Mouse (Mus musculus) layer of hippocampus, postnatal 14 days (tissue): ENCODE results near the gene Aplf. TPM values are rescaled to one million over a fixed set of nuclear protein-coding genes. Genes with fewer than 3 reads are reported as not detected.
A peak's percentile ranks its signal among the peaks of the same experiment; 100 is the strongest.

Source experiments
- DNase-seq, 2 experiments: peaks; one replicate each; pipeline ENCODE4 v3.0.0; 2021 to 2022; ENCODE audit warnings: low spot score in 2 of 2, mixed read lengths in 1 of 2
- long read RNA-seq, 2 experiments: library from polyadenylated mRNA; stranded (forward); transcript quantifications; one replicate each; pipeline ENCODE4 v2.0.0; 2021
- total RNA-seq, 2 experiments: library from RNA; stranded (reverse); gene quantifications; 2 replicates each; pipeline ENCODE4 v1.2.3; 2021

Gene Aplf
- 1 to 10 TPM; 7.3 to 7.4 TPM for total RNA-seq
- long read RNA-seq, experiment 1, partial matches to known transcripts, result 3 of 3 reads
- long read RNA-seq, experiment 1, other reads (novel, unspliced or antisense), result 0 of 3 reads
- long read RNA-seq, experiment 2, partial matches to known transcripts, result 3 of 3 reads
- long read RNA-seq, experiment 2, other reads (novel, unspliced or antisense), result 0 of 3 reads

DNA sequence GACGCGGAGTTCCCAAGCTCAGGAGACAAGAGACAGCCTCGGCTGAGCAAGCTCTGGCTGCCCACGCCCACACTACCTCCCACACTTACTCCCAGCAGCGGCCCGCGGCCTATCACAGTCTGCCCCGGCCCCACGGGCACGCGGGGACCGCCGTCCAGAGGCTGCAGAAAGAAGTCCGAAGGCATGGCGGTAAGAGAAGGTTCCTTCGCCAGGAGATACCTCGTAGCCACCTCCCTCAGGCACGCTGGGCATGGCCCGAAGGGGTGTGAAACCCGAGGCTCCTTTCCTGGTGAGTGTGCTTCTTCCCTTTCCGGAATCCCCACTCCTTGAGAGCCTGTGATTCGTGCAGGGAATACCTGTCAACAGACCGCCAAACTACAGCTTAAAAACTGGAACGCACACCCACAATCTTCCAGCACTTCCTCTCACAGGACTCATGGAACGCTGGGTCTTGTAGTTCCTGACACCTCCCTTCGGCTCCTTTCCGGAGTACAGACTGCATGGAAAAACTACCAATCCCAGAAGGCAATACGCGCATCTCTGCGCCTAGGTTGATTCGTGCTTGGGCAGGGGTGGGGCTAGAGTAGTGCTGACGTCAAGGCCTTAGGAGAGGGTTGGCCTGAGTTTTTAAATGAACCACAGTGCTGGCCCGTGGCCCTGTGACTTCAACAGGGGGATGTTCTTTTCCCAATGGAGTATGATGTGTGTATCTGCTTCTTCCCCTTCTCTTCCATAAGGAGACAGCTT is at the start of gene Aplf:
Gene Aplf (minus strand): TSS at position 423 of the 747 bp plus-strand sequence.
- DNase-seq, result peak; percentile 80 to 96

DNA sequence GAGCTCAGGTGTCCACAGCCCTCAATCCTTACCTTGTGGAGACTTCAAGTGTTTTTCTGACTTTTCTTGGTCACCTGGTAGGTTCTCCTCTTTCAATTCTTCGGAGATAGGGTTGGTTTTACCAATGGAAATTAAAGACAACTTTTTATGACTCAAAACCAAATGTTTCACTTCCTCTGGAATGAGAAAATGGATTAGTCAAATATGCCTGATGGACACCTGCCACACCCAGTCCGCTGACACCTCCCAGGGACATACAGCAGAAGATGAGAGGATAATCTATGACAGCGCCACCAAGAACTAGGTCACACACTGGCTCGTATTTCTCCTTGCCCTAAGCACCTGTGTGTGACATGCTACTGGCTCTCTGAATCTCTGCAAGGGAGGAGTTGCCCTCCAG is 42.1 kb upstream of the Aplf start:
- DNase-seq, result no peak

GRCm38 (mm10) chr6:87712311-87712710 is 40.3 kb upstream of the Aplf start:
- no peak for DNase-seq

GRCm38 (mm10) chr6:87706246-87706645 is 34.3 kb upstream of the Aplf start:
- DNase-seq, result no peak

DNA sequence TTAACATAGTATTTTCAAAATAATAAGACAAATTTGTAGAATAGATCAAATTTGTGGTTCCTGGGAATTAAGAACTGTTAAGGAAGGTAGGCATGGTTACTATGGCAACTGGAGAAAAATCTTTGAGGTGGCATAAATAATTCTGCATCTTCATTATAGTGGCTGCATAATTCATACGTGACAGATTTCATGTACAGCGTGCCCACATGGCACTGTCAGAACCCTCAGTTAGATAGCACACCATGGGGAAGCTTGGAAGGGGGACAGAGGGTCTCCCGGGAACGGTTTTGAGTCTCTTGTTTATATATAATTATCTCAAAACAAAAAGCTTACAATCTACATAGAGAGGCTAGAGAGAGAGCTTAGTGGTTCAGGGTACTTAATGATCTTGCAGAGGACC is 24.6 kb upstream of the Aplf start:
- DNase-seq, result peak in 1 of 2 experiments; percentile 14

DNA sequence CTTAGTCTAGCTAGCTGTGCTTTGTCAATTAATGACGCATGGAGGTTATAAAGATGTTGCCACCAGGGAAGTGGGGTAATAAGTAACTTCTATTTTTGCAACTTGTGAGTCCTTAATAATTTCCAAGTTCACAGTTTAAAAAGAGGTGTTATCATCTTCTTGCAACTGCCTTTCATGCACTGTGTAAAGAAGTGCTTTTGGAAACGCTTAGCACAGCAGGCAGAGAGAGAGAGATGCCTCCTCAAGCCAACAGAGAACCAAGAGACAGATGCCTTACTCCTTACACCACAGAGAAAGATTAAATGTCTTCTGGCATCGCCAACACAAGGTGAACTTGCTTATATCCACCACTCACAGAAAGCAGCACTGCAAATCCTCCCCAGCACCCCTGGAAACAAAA is 24.0 kb upstream of the Aplf start:
- no peak for DNase-seq

- no peak for DNase-seq
Observed at GRCm38 (mm10) chr6:87680418-87680817, 8.4 kb upstream of the Aplf start.

- no peak for DNase-seq
Observed at GRCm38 (mm10) chr6:87672661-87673060, 668 bp upstream of the Aplf start.

- DNase-seq, result no peak
Observed at GRCm38 (mm10) chr6:87671353-87671752, 640 bp downstream of the Aplf start.

- peak in 1 of 2 experiments; percentile 77 for DNase-seq
Observed at GRCm38 (mm10) chr6:87669894-87670588, 2.0 kb downstream of the Aplf start.

- DNase-seq, result no peak
Observed at GRCm38 (mm10) chr6:87668733-87669132, 3.3 kb downstream of the Aplf start.

DNA sequence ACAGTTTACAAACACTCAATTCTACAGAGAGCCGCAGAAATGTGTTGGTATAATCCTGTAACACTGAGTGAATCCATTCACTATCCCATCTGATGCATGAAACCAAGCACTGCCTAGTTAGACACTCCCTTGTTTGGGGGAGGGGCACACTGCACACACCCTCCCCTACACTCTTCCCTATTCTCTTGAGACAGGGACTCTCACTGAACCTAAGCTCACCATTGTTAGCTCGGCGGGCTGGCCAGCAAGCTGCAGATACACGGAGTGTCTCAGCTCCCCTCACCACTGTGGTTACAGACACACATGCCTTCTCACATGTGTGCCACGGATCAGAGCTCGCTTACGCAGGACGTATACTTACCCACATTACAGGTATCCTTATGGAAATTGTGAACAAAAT is 4.2 kb downstream of the Aplf start:
- no peak for DNase-seq

GRCm38 (mm10) chr6:87663445-87663844 is 8.5 kb downstream of the Aplf start:
- no peak for DNase-seq

- no peak for DNase-seq
Observed at GRCm38 (mm10) chr6:87662197-87662596, 9.8 kb downstream of the Aplf start.

DNA sequence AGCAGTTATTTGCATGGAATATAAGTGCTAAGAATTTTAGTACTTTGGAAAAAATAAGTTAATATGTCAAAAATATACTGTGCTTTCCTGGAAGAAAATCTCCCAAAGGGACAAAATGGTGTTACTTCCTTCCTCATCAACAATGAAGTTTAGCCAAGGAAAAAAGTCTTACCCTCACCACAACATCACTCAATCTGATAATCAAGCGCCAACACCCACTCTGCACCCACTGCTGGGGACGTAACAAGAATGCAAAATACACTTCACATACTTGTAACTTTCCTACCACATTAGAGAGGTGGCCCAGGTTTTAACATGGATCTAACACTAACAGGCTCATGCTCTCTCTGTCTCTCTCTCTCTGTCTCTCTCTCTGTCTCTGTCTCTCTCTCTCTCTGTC is 10.3 kb downstream of the Aplf start:
- no peak for DNase-seq

DNA sequence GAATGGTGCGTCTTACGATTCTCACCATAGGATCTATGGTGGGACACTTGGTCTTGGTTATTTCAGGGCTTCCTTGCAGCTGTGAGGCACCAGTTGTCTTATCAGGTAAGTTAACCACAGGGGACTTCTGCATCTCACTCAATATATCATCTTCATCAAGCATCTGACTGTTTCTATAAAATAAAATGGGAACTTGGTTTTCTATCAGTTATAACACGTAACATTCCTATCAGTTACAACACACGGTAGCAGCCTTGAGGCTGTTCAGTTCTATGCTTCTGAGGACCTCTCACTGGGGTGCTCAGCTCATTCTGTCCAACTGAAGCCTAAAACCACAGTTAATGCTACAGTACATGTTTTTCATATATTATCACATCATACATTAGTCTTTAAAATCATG is 13.2 kb downstream of the Aplf start:
- DNase-seq, result no peak

DNA sequence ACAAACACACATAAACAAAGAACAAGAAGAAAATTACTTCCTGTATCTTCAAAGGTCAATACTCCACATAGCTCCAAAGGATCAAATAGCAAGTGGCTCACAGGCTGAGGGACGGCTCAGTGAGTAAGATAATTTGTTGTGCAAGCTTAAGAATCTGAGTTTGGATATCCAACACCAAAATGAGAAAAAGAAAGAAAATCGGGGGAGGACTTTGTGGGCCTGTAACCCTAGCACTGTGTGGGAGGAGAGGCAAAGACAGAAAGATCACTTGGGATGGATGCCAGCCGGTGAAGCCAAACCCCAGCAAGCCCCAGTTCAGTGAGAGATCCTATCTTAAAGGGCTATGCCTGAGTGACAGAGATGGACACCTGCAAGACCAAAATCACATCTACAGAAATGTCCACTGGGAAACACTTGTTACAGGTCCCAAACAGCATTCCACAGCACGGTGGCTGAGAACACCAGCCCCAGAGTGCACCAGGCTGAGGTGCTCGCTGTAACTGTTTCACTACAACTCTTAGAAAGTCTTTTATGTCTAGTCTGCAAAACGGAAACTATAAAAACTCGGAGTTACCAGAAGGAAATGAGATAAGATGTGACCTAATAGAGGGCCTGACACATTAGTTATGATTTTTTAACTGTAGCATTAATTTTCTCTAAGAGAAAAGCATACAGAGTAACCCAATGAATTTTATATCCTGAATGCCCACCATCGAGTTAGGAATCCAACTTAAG is 17.9 kb downstream of the Aplf start:
- DNase-seq, result no peak

DNA sequence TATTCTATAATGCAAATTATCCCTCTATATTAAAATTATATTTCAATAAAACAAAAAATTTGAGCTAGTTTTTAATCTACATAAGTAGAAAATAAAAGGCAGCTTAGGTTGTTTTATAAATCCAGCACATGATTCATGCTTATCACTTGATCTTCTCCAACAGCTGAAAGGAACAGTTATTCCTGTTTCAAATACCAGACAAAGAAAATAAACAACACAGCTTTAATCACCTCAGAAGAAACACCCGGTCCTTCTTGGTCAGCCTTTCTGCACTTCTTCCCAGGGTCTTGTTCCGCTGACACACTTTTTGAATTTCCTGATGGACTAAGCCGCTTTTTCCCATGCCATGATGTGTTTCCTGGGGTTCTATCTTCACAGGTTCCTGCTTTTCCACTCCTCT is 18.5 kb downstream of the Aplf start:
- no peak for DNase-seq

- DNase-seq, result no peak
Observed at GRCm38 (mm10) chr6:87652670-87653069, 19.3 kb downstream of the Aplf start.

DNA sequence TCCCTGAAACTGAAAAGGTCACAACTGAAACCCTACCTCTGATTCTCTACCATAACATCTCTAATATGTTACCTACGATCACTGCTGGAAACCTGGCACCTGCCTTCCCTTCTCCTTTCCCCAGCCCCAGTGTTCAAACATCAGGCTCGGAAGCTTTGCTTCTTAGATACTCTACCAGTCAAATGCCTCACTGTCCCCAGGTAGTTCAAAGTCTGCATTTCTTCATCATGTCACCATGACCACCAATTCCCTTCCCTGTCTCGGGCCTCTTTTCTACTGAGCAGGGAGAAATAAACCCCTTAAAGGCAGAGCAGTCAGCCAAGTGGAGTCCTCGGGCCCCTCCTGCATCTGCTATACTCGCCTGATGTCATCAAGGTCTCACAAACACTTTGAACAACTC is 20.2 kb downstream of the Aplf start:
- DNase-seq, result no peak

DNA sequence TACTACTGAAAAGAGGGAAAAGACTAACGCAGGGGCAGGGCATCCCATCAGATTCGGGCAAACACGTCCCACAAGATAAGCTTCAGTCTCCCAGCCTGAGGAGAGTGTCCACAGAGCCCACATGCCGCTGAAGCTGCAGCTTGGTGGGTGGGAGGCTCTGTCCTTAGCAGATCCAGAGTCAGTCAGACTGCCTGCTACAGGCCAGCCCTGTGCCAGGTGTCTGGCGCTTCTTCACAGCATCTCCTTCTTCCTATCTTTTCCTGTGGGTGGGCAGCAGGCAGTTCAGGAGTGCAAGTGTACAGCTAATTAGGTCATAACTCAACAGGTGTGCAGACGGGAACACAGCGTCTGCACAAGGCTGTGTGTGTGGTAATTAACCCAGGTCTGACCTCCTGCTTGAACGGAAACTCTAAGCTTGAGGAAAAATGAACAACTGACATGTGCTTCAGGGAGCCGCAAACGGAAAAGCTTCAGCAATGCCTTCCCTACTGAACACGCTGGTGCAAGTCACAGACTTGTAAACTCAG is 33.8 kb downstream of the Aplf start:
- DNase-seq, result no peak
